Mouse (Mus musculus): Measurements from ENCODE around the gene Abhd17c. TPM values are rescaled to one million over a fixed set of nuclear protein-coding genes. Genes with fewer than 3 reads are reported as not detected.
A peak's percentile ranks its signal among the peaks of the same experiment; 100 is the strongest.
"Not testable (repeated sequence)": the region's sequence is repeated elsewhere in the genome, so short reads cannot be mapped to it uniquely, and the experiment has no call there.

Abhd17c gene
- polyA plus RNA-seq (2015; fragmentation: Nextera tagmentation; extraction: Ambion mirVana), result 28.0 and 34.1 TPM in 2 replicates

GRCm38 (mm10) chr7:84151001-84151959 is at the start of gene Abhd17c:
TSS of gene Abhd17c (minus strand) at chr7:84151893.
- peak; percentile 72 for ATAC-seq (ENCODE audit: insufficient number of reproducible peaks, low FRiP score, low TSS enrichment, low read depth)
- H3K27ac ChIP-seq, result peak within 1 kb of the TSS; percentile 90
- 0 out of 2 replicates have a peak, but pooled peaks cover 6% of the 10 kb centered on the region for H3K36me3 ChIP-seq
- peak within 1 kb of the TSS; percentile 89 for H3K9ac ChIP-seq
- WGBS, result 1% methylated on average over 93 of the region's 109 CpGs
- peak within 1 kb of the TSS; percentile 87 for H3K4me2 ChIP-seq
- H3K27me3 ChIP-seq, result no peaks in the 10 kb centered on the region
- H3K4me1 ChIP-seq, result peaks cover 14% of the 10 kb centered on the region; the same call in 1 of the 2 replicates
- peak within 1 kb of the TSS; percentile 92 for H3K4me3 ChIP-seq
- H3K9me3 ChIP-seq, result no peaks in the 10 kb centered on the region

GRCm38 (mm10) chr7:84197208-84197860 is 45.6 kb upstream of the Abhd17c start:
- 82% methylated on average over 6 of the region's 6 CpGs for WGBS
- Histone ChIP-seq H3K36me3 (no peaks in the 10 kb centered on the region), H3K4me3 (no peak overlapping the region), H3K4me2 (no peak overlapping the region), H3K27me3 (no peaks in the 10 kb centered on the region), H3K27ac (no peak overlapping the region), H3K4me1 (no peaks in the 10 kb centered on the region), H3K9me3 (no peaks in the 10 kb centered on the region), H3K9ac (no peak overlapping the region)
- no peak for ATAC-seq (ENCODE audit: insufficient number of reproducible peaks, low FRiP score, low TSS enrichment, low read depth)

GRCm38 (mm10) chr7:84196221-84196620 is 44.5 kb upstream of the Abhd17c start:
- no peak for ATAC-seq (ENCODE audit: insufficient number of reproducible peaks, low FRiP score, low TSS enrichment, low read depth)
- 72% methylated on average over 6 of the region's 6 CpGs for WGBS

GRCm38 (mm10) chr7:84192256-84192655 is 40.6 kb upstream of the Abhd17c start:
- Histone ChIP-seq H3K36me3 (no peaks in the 10 kb centered on the region), H3K27me3 (no peaks in the 10 kb centered on the region), H3K4me3 (no peak overlapping the region), H3K9ac (no peak overlapping the region), H3K27ac (no peak overlapping the region), H3K9me3 (no peaks in the 10 kb centered on the region), H3K4me2 (no peak overlapping the region), H3K4me1 (no peaks in the 10 kb centered on the region)
- WGBS, result 87% methylated on average over 3 of the region's 3 CpGs
- no peak for ATAC-seq (ENCODE audit: insufficient number of reproducible peaks, low FRiP score, low TSS enrichment, low read depth)

More at GRCm38 (mm10) chr7:84196221-84196620, 44.5 kb upstream of the Abhd17c start:
- H3K9ac ChIP-seq, result no peak overlapping the region
- no peaks in the 10 kb centered on the region for H3K27me3 ChIP-seq
- no peaks in the 10 kb centered on the region for H3K36me3 ChIP-seq
- no peaks in the 10 kb centered on the region for H3K9me3 ChIP-seq
- H3K4me1 ChIP-seq, result no peaks in the 10 kb centered on the region
- no peak overlapping the region for H3K4me2 ChIP-seq
- no peak overlapping the region for H3K4me3 ChIP-seq
- H3K27ac ChIP-seq, result no peak overlapping the region

- Histone ChIP-seq H3K9ac (no peak overlapping the region), H3K27me3 (no peaks in the 10 kb centered on the region), H3K27ac (no peak overlapping the region), H3K4me3 (no peak overlapping the region), H3K36me3 (no peaks in the 10 kb centered on the region), H3K4me2 (no peak overlapping the region), H3K4me1 (no peaks in the 10 kb centered on the region), H3K9me3 (no peaks in the 10 kb centered on the region)
- 89% methylated on average over 2 of the region's 2 CpGs for WGBS
- no peak for ATAC-seq (ENCODE audit: insufficient number of reproducible peaks, low FRiP score, low TSS enrichment, low read depth)
Measured at GRCm38 (mm10) chr7:84191476-84191875, 39.8 kb upstream of the Abhd17c start.

GRCm38 (mm10) chr7:84188196-84188595 is 36.5 kb upstream of the Abhd17c start:
- no peak overlapping the region for H3K9ac ChIP-seq
- ATAC-seq (ENCODE audit: insufficient number of reproducible peaks, low FRiP score, low TSS enrichment, low read depth), result no peak
- WGBS, result 79% methylated on average over 5 of the region's 5 CpGs
- no peak overlapping the region for H3K4me3 ChIP-seq
- H3K27me3 ChIP-seq, result no peaks in the 10 kb centered on the region
- no peak overlapping the region for H3K27ac ChIP-seq
- H3K36me3 ChIP-seq, result no peaks in the 10 kb centered on the region
- no peak overlapping the region for H3K4me2 ChIP-seq
- H3K4me1 ChIP-seq, result no peaks in the 10 kb centered on the region
- no peaks in the 10 kb centered on the region for H3K9me3 ChIP-seq

GRCm38 (mm10) chr7:84185196-84185595 is 33.5 kb upstream of the Abhd17c start:
- no peaks in the 10 kb centered on the region for H3K36me3 ChIP-seq
- H3K27ac ChIP-seq, result no peak overlapping the region
- no peak overlapping the region for H3K4me3 ChIP-seq
- WGBS, result 85% methylated on average over 4 of the region's 4 CpGs
- H3K9me3 ChIP-seq, result no peaks in the 10 kb centered on the region
- H3K4me2 ChIP-seq, result no peak overlapping the region
- no peak overlapping the region for H3K9ac ChIP-seq
- H3K4me1 ChIP-seq, result no peaks in the 10 kb centered on the region
- no peaks in the 10 kb centered on the region for H3K27me3 ChIP-seq
- ATAC-seq (ENCODE audit: insufficient number of reproducible peaks, low FRiP score, low TSS enrichment, low read depth), result no peak

GRCm38 (mm10) chr7:84184703-84185102 is 33.0 kb upstream of the Abhd17c start:
- Histone ChIP-seq H3K9me3 (no peaks in the 10 kb centered on the region), H3K4me1 (no peaks in the 10 kb centered on the region)
- no peak for ATAC-seq (ENCODE audit: insufficient number of reproducible peaks, low FRiP score, low TSS enrichment, low read depth)

GRCm38 (mm10) chr7:84178809-84179208 is 27.1 kb upstream of the Abhd17c start:
- H3K4me3 ChIP-seq; ATAC-seq (ENCODE audit: insufficient number of reproducible peaks, low FRiP score, low TSS enrichment, low read depth); H3K4me1 ChIP-seq; H3K4me2 ChIP-seq; H3K27me3 ChIP-seq; H3K27ac ChIP-seq; H3K9ac ChIP-seq; H3K9me3 ChIP-seq; H3K36me3 ChIP-seq: not testable (repeated sequence)
- WGBS, result 85% methylated on average over 2 of the region's 2 CpGs

More at GRCm38 (mm10) chr7:84184703-84185102, 33.0 kb upstream of the Abhd17c start:
- 59% methylated on average over 3 of the region's 3 CpGs for WGBS
- Histone ChIP-seq H3K4me3 (no peak overlapping the region), H3K27ac (no peak overlapping the region), H3K27me3 (no peaks in the 10 kb centered on the region), H3K36me3 (no peaks in the 10 kb centered on the region), H3K9ac (no peak overlapping the region), H3K4me2 (no peak overlapping the region)

- no peak overlapping the region for H3K4me3 ChIP-seq
- 78% methylated on average over 11 of the region's 11 CpGs for WGBS
- no peak for ATAC-seq (ENCODE audit: insufficient number of reproducible peaks, low FRiP score, low TSS enrichment, low read depth)
Measured at GRCm38 (mm10) chr7:84174655-84175448, 23.2 kb upstream of the Abhd17c start.

GRCm38 (mm10) chr7:84173394-84173793 is 21.7 kb upstream of the Abhd17c start:
- Histone ChIP-seq H3K4me1 (no peaks in the 10 kb centered on the region), H3K27ac (no peak overlapping the region), H3K9me3 (no peaks in the 10 kb centered on the region), H3K4me3 (no peak overlapping the region), H3K27me3 (no peaks in the 10 kb centered on the region), H3K36me3 (no peaks in the 10 kb centered on the region), H3K9ac (no peak overlapping the region), H3K4me2 (no peak overlapping the region)
- WGBS, result 82% methylated on average over 4 of the region's 4 CpGs
- no peak for ATAC-seq (ENCODE audit: insufficient number of reproducible peaks, low FRiP score, low TSS enrichment, low read depth)

More at GRCm38 (mm10) chr7:84174655-84175448, 23.2 kb upstream of the Abhd17c start:
- H3K27ac ChIP-seq, result no peak overlapping the region
- H3K27me3 ChIP-seq, result no peaks in the 10 kb centered on the region
- H3K4me1 ChIP-seq, result no peaks in the 10 kb centered on the region
- H3K9me3 ChIP-seq, result no peaks in the 10 kb centered on the region
- no peak overlapping the region for H3K9ac ChIP-seq
- no peak overlapping the region for H3K4me2 ChIP-seq
- H3K36me3 ChIP-seq, result no peaks in the 10 kb centered on the region
